Mouse (Mus musculus) granulocyte monocyte progenitor cell, adult 5-6 weeks (primary cell): ENCODE measurements around the gene Letmd1. TPM values are rescaled to one million over a fixed set of nuclear protein-coding genes. Genes with fewer than 3 reads are reported as not detected.
"Not testable (repeated sequence)": the region's sequence is repeated elsewhere in the genome, so short reads cannot be mapped to it uniquely, and the experiment has no call there.

ENCODE experiments used
- ATAC-seq: replicated peaks from 2 replicates; pipeline ENCODE4 v1.8.0; 2016; ENCODE audit warnings: mild to moderate bottlenecking, moderate TSS enrichment, inconsistent platforms; ENCODE audit not compliant: poor library complexity, severe bottlenecking
- total RNA-seq, 2 experiments: library from RNA; stranded (forward) in 1 of 2; stranded (reverse) in 1 of 2; fragments of 200-712, 200-1000 nt in 1 of 2; fragments of >200 nt in 1 of 2; fragmentation: Nextera tagmentation in 1 of 2; gene quantifications; 2 replicates each; pipeline ENCODE4 v1.2.3; 2014 to 2017

Letmd1 gene
- total RNA-seq, 2 experiments from 2014 or later: 34.0 to 46.2 TPM

DNA sequence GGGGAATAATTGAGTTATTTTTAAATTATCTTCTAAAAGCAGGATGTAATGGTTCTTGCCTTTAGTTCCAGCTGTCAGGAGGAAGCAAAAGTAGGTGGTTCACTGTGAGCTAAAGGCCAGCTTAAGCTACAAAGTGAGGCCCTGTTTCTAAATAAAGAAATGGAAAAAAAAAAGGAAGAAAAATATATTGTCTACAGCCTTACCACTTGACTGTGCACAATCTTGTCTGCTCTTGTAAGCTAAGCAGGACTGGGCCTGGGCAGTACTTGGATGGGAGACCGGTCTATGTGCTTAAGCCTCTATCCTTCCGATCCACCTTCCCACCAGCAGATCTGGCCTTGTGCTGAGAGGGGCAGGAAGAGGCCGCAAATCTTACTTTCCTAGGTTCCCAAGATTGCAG, 19.3 kb upstream of the Letmd1 start:
- no peak for ATAC-seq

DNA sequence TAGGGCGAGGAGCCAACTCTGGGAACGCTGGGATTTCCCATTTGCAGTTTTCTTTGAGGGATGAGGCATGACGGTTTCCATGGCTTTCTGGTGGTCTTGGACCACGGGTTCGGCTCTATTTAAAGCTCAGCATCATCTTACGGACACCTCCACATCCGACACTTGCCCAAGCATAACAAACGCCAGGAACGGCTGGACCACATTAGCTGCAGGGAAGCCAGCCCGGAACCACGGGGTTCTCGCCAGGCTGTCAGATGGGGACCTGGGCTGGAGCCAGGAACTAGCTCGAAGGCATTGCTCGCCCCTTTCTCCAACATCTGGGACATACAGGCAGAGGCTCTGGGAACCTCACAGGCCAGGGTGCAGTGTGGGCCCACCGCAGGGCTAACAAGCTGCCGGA, 17.6 kb upstream of the Letmd1 start:
- ATAC-seq: no peak

GRCm38 (mm10) chr15:100452486-100452885, 16.3 kb upstream of the Letmd1 start:
- no peak for ATAC-seq

- ATAC-seq: no peak
Observed at GRCm38 (mm10) chr15:100456356-100456991, 12.3 kb upstream of the Letmd1 start.

GRCm38 (mm10) chr15:100457340-100457739, 11.5 kb upstream of the Letmd1 start:
- ATAC-seq: peak; percentile 60

GRCm38 (mm10) chr15:100458055-100458454, 10.8 kb upstream of the Letmd1 start:
- peak; percentile 43 for ATAC-seq

DNA sequence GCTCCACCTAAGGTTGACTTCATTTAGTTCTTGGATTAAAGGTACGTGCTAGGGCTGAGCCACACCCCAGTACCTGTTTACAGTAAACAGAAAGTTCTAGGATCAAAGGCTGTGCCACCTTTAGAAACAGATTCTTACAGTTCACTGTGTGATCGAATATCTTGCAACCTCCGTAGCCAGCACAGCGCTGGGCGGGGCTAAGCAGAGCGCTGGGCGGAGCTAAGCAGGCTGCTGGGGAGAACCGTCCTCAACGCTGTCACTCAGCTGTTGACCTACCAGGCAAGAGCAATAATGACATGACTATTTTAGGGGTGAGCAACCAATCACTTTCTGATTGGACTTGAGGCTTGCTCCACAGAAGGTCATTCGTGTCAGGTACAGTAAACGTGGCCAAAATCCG, 7.9 kb upstream of the Letmd1 start:
- ATAC-seq: peak; percentile 78

DNA sequence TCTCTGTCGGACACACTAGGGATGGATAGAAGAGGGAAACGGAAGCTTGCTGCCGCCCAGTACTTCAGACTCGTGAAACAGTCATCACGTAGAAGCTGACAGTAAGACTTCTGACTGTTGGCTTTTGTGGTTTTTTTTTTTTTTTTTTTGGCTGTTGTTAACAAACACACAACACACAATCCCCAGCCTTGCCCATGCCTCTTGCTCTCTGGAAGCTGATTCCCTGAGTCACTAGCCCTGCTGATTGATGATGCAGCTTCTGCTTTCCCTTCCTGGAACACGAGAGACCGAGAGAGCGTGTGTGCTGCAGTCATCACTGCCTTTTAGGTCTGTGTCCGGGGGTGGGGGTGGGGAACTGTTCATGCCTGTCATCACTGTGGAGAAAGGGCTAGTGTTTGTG, 7.2 kb upstream of the Letmd1 start:
- ATAC-seq: peak; percentile 70

- ATAC-seq: no peak
Observed at GRCm38 (mm10) chr15:100462086-100462485, 6.7 kb upstream of the Letmd1 start.

DNA sequence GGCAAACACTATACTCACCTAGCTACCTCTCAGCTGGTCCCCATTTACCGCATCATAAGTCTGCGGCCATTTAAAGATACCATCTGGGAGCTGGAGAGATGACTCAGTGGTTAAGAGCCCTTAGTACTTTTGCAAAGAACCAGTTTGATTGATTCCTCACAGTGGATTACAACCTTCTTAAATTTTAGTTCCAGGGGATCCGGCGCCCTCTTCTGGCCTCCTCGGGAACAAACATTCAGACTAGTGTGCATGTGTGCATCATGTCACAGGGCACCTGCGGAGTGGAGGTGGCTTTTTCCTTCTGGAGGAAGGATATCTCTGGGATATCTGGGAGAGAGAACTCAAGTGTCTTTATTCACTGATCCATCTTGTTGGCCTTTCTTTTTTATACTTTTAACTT, 5.1 kb upstream of the Letmd1 start:
- ATAC-seq: 0 out of 2 replicates have a peak, but pooled peaks have one; percentile 23

DNA sequence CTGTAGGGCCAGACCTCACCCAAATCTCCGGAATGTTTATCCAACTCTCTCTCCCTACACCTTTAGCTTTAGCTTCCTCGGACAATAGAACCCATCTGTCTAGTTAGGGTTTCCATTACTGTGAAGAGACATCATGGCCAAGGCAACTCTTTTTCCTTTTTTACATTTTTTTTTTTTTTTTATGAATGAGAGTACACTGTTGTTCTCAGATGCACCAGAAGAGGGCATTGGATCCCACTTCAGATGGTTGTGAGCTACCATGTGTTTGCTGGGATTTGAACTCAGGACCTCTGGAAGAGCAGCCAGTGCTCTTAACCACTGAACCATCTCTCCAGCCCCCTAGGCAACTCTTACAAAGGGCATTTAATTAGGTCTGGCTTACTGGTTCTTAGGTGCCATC, 3.4 kb upstream of the Letmd1 start:
- ATAC-seq: no peak

DNA sequence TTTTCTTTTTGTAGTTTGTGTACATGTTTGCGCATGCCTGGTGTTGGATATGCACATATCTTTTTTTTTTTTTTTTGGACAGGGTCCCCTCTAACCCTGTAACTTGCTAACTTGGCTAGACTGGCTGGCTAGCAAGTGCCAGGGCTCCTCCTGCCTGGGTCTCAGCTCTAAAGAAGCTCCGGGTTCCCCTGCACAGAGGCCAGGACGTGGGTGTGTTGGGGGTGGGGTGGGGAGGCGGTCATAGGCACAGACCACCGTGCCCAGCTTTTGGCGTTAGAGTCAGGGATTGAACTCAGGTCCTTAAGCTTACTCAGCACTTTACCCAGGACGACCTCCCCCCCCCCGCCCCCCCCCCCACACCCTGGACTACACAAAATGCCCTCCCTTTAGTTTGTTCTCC, 1.1 kb upstream of the Letmd1 start:
- no peak for ATAC-seq

GRCm38 (mm10) chr15:100469189-100469545, 344 bp downstream of the Letmd1 start:
- peak; percentile 12 for ATAC-seq

GRCm38 (mm10) chr15:100470037-100470436, 1.2 kb downstream of the Letmd1 start:
- no peak for ATAC-seq

DNA sequence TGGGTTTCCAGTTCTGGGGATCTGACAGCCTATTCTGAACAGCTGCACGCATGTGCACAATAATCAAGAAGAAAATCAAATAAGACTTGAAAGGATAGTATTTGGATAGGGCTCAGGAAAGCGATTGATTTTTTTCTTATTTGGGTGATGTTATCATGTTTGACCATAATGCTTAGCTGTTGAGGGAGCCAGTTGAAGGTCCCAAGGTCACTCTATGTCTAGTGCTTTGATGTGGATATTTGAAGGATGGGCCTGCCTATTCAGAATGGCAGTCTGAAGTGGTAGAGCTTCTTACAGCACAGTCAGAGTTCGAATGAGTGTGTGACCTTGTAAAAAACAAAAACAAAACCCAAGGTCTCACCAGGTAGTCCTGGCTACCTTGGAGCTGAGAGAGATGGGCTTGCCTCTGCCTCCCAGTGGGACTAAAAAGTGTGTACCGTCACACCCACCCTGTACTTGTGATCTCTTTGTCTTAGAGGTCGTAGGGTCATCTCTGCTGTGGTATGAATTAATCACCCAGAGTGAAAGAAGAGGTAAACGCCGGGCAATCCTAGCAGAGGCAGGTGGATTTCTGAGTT, 5.2 kb downstream of the Letmd1 start:
- ATAC-seq: no peak

DNA sequence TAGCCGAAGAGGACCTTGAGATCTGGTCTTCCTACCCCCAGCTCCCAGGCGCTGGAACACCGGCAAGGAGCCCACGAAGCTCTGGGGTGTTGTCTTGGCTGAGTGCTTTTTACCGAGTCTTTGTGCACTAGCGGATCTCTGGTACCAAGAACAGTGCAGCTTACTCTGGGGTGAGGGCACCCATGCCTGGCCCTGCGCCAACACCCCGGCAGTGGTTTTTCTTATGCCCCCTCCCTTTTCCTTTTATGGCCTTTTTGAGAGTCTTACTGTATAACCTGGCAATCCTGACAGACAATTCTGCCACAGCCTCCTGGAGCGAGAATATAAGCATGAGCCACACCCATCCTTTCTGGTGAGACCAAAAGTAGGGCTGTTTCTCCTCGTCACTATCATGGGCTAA, 9.5 kb downstream of the Letmd1 start:
- no peak for ATAC-seq

GRCm38 (mm10) chr15:100478925-100479324, 10.1 kb downstream of the Letmd1 start:
- ATAC-seq: no peak

GRCm38 (mm10) chr15:100485576-100485975, 16.8 kb downstream of the Letmd1 start:
- ATAC-seq: peak; percentile 93

GRCm38 (mm10) chr15:100486450-100486849, 17.6 kb downstream of the Letmd1 start:
- no peak for ATAC-seq

GRCm38 (mm10) chr15:100487050-100487449, 18.2 kb downstream of the Letmd1 start:
- ATAC-seq: no peak

- ATAC-seq: not testable (repeated sequence)
Observed at GRCm38 (mm10) chr15:100488297-100488696, 19.5 kb downstream of the Letmd1 start.

DNA sequence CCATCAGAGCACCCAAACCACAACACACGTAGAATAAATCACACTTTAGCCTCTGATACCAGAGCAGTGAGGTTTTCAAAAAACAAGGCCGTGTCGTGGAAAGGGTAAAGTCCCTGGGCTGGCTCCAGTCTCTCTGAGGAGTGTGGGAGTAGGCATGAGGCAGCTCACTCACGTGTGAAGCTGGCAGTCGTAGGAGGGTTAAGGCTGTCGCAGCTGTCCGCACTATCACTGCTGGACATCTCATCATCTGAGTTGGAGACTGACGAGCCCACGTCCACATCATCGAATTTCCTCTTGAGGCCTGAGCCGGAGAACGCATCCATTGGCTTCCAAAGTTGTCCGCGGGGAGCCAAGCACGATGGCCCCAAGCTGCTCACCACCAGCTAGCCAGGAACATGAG, 20.4 kb downstream of the Letmd1 start:
- ATAC-seq: no peak
